Mouse (Mus musculus) layer of hippocampus, adult 8-10 months (tissue): ENCODE measurements at regions not wholly inside any gene's neighbourhood (a gene's known extent, or its start where the extent isn't known, plus 50 kb on each side); places are given as distances from the start of the nearest gene placed in this dataset.

Source experiments
- DNase-seq, 2 experiments: peaks; one replicate each; pipeline ENCODE4 v3.0.0; 2022; ENCODE audit warnings: low spot score in 2 of 2

DNA sequence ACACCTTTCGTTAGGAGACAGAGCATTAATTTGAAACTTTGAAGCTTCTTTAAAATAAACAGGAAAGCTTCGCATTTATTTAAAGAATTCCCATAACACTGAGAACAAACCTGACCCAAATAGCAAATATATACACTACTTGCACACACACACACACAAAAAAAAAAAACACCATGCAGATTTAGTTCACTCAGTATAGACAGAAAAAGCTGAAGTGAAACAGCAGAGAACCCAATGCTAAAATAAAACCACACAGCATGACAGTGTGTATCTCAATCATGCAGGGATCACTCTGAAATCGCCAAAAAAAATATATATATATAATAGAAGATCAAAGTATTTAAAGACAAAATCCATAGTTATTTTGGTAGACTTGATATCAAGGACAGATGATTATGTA is 54.1 kb upstream of the Gda start:
- no peak for DNase-seq

- DNase-seq, result peak; percentile 74 to 81
Measured at GRCm38 (mm10) chr19:21525808-21526207, 52.6 kb upstream of the Gda start.
